In genomic region chr15:92280966-92281365, GRCm38 (mm10) we compare ENCODE assay signal across 18 mouse cellular contexts.
"Had no signal": no experiment of that assay in that cellular context is flagged by ENCODE, and none has a peak within 500 bp of the region (broad histone marks: within the 10 kb centered on the region; RNA-seq: fewer than 3 reads in every experiment).

No protein-coding gene starts in this region.

- H3K27me3 ChIP-seq: liver, embryonic 13.5 days; midbrain, embryonic 12.5 days; midbrain, embryonic 15.5 days; neural tube, embryonic 12.5 days; neural tube, embryonic 15.5 days had no signal

- H3K4me3 ChIP-seq: layer of hippocampus, adult 2 months; liver, embryonic 13.5 days; midbrain, embryonic 12.5 days; midbrain, embryonic 15.5 days; neural tube, embryonic 12.5 days; neural tube, embryonic 15.5 days had no signal

- DNase-seq: kidney, postnatal 25 days; layer of hippocampus, adult 9-11 months; liver, embryonic 13.5 days; lung, embryonic 14.5 days; right cerebral cortex, adult 18-20 months; right cerebral cortex, postnatal 14 days; right cerebral cortex, postnatal 4 days; thymus, adult 2 months; thymus, postnatal 14 days; thymus, postnatal 4 days had no signal

- H3K27ac ChIP-seq: kidney, postnatal 0 days; layer of hippocampus, adult 2 months; liver, embryonic 13.5 days; macrophage; midbrain, embryonic 12.5 days; midbrain, embryonic 15.5 days; neural tube, embryonic 12.5 days; neural tube, embryonic 15.5 days; stomach, postnatal 0 days had no signal

- H3K4me1 ChIP-seq: liver, embryonic 13.5 days; midbrain, embryonic 12.5 days; midbrain, embryonic 15.5 days; neural tube, embryonic 12.5 days; neural tube, embryonic 15.5 days had no signal
